Mouse (Mus musculus): ENCODE measurements at regions not wholly inside any gene's neighbourhood (a gene's known extent, or its start where the extent isn't known, plus 50 kb on each side); places are given as distances from the start of the nearest gene placed in this dataset.

- TF ChIP-seq GATA1 (IDR thresholded peaks at IDR 0.05; ENCODE audit: low read length) = no peak
- no peak for TF ChIP-seq TAL1 (IDR thresholded peaks at IDR 0.05; ENCODE audit: low read length)
Observed at GRCm38 (mm10) chr13:28583617-28584016, 326.3 kb downstream of the Gm11361 start.

Data from erythroblast, embryonic 14.5 days (primary cell).